Mouse (Mus musculus) testis, postnatal 14 days (tissue): ENCODE data around the gene Olfr70.

ENCODE experiments used
- DNase-seq: peaks from one replicate; pipeline ENCODE4 v3.0.0; 2021; ENCODE audit warnings: low spot score

Olfr70 gene

DNA sequence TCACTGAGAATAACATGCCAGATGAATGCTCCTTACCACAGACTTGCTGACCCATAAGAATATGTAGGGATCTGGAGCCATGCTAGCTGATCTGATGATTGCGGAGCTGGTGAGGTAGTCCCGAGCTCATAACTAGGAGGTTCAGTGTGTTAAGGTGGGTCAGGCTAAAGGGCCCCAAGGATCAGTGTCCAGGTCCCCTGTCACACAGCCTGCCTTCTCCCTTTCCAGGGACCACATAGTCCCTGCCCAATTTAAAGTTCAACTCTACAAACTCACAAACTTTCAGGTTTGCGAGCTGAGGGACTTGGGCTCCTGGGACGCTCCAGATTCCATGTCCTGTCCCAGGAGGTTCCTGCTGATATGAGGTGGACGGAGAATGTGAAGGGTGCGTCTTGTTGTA lies at the start of gene Olfr70:
Gene Olfr70 (minus strand): TSS at position 101 of the 400 bp plus-strand sequence.
- DNase-seq, result no peak

DNA sequence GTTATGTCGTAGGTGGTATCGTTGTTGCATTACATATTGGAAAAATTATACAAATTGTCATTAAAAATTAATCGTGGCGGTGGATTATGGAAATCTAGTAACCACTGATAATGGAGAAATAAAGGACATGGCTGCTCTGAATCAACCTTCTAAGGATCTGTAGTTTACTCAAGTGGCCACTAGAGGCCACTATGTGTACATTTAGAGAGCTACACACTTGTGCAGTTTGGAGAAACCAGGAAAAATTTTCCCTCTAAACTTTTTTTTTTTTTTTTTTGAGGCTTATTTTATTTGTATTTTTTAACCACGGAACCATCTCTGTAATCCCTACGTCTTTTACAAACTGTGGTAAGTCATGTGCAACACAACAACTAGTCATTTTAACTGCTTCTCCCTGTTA lies 44.6 kb upstream of the Olfr70 start:
- no peak for DNase-seq

DNA sequence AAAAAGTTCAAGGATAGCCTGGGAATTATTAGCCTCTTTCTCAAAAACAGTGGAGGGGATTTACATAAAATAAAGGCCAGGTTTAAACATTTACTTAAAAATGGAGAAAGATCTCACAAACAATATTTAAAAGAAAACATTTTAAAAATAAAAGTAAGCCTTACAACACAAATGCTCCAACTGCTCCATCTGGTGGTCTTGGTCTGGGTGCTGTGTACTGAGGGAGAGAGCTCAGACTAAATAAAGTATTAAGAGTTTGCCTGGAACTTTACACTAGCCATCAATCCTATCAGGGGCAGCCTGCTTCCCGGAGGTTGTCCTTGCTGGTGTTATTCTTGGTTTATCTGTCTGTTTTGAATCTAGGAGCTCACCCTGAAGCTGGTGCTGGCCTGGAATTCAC lies 42.5 kb upstream of the Olfr70 start:
- DNase-seq, result no peak

DNA sequence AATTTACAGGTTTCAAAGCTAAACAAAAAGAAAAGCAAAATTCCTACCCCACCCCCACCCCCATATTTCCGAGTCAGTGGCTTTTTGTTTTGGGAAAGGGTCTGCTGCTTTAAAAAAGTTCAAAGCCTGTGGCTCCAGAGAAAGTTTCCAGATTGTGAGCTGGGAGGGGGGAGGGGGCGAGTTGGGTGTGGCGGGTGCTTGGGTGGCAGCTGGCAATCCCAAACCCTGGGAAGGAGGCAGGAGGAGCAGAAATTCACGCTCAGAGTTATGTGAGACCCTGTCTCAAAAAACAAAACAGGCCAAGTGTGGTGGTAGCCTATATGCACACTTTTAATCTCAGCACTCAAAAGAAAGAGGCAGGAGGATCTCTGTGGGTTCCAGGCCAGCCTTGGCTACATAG lies 42.0 kb upstream of the Olfr70 start:
- DNase-seq, result no peak

DNA sequence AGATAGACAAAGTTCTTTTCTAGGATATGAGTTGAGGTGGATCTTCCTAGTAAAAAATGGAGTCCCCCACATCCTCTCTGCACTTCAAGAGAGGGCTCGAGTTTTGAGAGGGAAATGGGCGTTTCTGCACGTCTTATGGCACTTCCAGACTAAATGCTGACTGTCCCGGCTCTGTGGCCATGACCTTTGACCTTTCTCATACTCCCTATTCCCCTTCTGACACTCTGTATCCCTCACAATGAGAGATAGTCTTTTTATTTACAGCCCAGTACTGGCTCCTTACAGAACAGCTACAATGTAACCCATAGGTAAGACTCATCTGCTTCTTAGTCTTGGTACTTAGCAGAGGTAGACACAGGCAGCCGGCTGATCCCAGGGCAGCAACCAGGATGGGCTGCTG lies 40.9 kb upstream of the Olfr70 start:
- DNase-seq, result peak; percentile 72

DNA sequence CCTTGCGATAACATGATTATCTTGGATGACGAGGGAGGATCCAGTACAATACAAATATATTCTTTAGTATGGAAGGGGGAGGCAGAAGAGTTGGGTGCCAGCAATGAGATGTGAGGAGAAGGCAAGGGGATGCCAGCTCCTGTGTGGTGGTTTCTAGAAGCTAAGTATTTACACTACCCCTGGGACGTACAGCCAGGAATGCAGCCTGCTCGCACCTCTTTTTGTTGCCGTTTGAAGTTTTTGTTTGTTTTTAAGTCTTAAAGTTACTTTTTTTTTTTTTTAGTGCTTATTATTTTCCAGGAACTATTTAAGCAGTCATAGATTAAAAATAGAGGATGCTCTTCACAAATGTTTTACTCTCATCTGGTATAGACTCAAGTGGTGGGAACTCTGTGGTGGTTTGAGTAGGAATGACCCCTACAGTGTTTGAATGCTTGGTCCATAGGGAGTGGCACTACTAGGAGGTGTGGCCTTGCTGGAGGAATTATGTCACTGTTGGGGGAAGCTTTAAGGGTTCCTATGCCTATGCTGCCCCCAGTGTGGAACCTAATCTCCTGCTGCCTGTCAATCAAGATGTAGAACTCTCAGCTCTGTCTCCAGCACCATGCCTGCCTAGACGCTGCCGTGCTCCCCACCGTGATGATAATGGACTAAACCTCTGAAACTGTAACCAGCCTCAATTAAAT lies 38.5 kb upstream of the Olfr70 start:
- DNase-seq, result no peak

DNA sequence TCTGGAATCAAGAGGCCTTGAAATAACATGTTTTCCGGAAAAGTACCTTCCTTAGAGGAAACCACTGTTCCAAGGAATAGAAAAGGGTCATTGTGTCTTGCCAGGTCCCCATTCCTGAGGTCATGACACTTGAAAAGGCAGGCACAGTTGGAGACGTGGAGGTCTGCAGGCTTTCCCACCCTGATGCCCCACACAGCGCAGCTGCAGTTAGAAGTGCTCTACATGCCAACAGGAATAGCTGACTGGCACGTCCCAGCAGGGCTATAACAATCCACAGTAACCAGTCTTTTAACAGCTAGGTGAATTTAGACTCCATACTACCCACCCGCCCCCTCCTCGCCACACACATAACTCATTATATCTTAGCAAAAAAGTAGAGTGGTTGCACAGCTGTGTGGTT lies 36.5 kb upstream of the Olfr70 start:
- DNase-seq, result no peak

DNA sequence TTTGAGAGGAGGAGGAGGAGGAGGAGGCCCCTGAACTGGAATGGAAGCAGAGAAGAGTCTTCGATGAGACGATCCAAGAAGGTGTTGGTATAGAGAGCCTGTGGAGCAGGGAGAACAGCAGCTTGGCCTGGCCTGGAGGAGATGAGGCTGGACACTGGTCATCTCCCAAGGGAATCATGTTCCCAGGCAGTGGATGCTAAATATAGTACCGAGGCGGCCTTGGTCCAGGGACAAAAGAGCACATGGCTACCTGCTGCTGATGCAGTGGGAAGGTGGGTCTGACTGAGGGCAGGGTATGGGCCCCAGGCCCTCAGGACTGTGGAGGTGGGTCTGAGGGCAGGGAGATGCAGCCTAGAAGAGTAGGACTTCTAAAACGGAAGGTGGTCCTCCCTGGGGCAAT lies 32.6 kb upstream of the Olfr70 start:
- DNase-seq, result no peak

DNA sequence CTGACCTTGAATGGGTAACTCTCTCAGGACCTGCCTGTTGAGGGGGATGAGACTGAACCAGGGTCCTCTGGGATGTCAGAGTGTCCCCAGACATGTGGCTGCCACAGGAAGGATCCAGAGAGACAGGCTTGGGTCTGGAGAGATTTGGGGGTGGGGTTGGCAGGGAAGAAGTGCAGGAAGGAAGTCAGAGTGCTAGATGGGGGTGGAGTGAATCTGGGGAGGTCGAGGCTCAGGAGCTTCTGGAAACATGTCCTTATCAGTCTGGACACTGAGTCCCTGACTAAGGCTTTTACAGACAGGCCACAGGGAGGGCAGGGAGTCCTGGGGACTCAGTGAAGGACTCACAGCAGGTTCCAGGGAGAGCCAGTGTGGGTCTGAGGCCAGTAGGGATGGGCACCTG lies 31.6 kb upstream of the Olfr70 start:
- DNase-seq, result no peak

DNA sequence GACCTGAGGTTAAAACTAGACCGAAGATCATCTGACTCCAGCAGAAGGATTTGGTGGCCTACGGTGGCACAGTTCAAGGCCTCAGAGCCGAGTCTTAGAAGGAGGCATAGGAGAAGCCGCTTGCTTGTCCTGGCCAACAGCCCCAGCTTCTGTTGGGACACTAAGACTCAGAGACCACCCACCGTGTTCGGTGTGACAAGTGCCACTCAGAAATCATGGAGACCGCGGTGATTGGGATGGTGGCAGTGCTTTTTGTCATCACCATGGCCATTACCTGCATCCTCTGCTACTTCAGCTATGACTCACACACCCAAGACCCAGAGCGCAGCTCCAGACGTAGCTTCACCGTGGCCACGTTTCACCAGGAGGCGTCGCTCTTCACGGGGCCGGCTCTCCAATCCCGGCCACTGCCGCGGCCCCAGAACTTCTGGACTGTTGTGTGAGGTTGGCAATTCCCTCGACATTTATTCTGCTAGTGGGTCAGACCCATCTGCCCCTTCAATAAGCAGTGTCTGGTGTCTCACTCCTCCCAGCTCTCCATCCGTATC lies 30.2 kb upstream of the Olfr70 start:
- DNase-seq, result no peak

DNA sequence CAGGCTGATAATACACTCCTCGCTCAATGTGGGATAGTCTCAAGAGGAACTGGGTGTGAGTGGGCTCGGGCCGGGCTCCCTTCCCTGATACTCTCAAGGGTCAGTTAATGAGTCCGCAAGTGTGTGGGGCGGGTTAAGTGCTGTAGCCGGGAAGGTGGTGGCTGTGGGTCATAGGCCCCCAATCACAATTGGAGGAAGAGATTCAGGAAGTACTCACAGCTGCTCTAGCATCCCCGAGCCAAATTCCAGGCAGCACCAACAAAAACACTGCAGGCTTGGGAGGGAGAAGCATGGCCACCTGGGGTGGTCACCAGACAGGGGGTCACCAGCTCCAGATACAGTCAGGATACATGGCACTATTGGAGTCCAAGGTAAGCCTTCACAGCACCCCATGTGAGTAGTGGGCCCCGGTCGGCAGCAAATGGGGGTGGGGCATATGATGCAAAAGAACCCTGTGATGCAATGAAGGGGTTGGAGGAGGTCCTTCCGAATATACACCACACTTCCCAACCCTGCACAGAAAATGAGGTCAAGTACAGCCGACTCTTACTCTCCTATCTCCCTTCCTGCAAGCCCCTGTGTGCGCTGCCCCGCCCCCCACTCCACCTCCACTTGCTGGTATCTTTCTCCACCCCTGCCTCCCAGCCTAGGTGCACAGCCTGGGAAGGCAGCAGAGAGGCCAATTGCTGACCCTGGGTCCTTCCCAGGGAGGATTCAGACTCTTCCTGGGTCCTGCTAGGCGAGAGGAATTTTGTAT lies 29.4 kb upstream of the Olfr70 start, which contains the start of gene Spaar:
Gene Spaar (plus strand): TSS at position 241 of the 757 bp plus-strand sequence.
- DNase-seq, result no peak

DNA sequence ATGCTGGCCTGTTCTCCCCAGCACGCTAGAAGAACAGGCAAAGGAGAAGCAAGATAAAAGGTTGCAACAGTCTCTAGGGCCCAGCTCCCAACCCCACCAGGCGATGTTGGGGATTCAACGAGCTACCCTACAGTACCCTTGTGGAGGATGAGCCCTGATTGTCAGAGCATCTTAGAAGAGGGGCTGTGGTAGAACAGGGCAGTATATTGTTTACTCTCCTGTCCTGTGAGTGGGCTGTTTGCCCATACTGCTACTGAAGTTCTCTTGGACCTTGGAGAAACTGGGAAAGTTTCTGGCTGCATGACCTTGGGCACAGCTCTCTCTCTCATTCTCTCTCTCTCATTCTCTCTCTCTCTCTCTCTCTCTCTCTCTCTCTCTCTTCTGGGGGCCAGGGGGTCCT lies 28.5 kb upstream of the Olfr70 start:
- DNase-seq, result no peak

DNA sequence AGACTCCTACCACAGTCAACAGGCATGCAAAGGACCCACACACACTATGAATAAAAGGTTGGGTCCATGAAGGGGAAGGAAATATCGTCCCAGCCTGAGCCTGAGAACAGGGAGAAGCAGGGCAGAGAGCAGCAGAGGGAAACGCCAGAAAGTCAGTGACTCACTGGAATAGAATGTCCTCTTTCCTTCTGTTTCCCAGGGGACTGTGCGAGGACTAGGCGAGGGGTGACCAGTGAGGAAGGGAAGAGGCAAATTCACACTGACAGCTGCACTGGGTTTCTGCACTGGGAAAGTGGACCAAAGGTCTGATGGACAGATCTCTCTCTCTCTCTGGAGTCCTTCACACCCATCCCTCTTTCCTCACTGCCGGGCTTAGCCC lies 28.0 kb upstream of the Olfr70 start:
- no peak for DNase-seq

DNA sequence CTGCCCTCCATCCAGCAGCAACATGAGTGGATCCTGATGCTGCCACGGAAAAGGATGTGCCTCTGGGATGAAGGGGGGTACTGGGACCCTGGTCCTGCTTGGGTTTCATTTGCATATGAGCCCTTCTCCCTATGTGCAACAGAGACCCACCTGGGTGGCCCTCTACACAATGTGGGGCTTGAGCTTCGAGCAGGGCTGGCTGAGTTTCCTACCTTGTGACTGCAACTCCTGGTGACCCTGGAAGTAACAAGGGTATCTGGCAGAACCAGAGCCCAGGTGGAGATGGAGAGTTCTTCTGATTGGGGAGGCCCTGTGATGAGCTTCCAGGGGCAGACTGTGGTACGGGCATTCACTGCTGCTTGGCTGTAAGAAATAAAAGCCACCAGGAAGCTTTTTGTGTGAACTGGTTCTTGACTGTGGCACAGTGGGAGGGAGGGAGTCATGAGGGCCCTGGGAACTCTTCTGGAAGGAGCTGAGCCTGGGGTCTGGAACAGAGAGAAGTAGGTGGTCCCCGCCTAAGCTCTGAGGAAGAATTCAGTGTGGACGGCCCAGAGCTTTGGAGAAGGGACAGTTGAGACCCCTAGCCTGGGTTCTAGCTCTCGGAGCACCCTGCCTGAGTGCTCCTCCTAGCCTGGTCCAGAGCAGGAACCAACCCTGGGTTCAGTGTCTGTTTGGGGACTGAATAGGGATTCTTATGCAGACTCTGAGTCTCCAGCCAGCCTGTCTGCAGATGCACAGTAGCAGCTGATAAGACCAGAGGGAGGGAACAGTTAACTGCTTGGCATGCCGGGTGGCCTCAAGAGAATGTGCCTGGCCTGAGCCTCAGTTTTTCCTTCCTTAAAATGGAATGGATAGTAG lies 27.3 kb upstream of the Olfr70 start:
- no peak for DNase-seq

DNA sequence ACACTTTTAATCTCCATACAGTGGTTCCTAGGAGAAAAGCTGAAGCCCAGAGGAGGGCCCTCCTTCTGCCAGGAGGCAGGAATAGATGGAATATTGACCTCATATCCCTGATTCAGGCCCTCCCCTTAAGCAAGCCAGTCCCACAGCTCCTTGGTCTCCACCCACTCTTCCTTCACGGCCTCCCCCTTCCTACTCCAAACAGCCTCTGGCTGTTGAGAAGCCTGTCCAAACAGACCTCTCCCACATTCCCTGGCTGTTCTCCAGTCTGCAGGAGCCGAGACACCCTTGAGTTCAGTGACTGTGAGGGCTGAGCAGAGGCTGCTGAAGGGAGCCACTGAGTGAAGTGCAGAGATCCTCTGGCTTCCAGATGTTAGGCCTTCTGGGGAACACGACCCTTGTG lies 26.4 kb upstream of the Olfr70 start, which contains the start of gene Hrct1:
Gene Hrct1 (plus strand): TSS at position 194 of the 400 bp plus-strand sequence.
- DNase-seq, result peak; percentile 79

DNA sequence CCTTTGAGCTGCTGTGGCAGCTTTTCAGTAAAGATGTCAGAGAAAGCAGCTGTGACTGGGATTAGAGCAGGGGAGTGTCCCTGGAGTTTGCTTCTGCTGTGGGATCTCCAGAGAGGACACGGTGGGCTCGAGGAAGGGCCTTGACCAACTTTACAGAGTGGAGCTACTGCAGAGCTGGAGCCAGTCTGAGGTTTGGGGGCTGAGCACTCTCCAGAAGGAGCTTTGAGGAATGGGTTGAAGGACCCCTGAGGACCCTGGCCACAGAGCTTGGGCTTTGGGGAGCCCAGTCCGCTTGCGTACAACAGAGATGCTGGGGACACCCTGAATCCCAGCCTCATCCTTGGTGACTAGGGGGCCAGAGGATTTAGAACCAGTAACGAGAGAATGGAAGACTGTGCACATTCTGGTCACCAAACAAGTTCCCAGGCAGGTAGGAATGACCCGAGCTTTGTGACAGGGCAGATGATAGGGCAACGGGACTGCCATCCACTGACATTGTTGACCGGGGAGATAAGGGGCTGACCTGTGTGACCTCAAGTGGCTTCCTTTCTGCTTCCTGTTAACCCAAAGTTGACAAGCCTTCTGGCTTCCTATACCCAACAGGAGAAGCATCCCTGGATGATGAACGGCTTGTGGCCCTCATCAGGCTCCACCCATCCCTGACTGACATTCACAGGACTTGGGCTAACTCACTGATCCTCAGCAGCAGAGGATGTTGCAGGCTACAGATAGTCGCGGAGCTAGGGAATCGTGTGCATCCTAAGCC lies 25.8 kb upstream of the Olfr70 start:
- DNase-seq, result no peak

DNA sequence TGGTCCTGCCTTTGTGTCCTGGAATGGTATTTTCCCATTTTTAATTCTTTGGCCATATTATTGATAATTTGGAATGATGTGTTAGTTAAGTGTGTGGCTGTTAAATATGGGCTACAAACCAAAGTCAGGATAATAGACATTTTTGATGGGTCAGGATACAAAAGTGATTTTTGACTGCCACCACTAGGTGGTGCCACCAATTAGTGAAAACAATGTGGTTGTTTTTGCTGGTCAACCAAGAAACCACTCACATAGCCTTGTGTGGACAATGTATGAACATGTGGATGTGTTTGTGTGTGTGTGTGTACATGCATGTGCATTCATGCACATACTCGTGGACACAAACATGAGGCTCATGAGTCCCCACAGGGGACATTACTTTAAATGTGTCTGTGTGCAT lies 24.2 kb upstream of the Olfr70 start:
- no peak for DNase-seq

DNA sequence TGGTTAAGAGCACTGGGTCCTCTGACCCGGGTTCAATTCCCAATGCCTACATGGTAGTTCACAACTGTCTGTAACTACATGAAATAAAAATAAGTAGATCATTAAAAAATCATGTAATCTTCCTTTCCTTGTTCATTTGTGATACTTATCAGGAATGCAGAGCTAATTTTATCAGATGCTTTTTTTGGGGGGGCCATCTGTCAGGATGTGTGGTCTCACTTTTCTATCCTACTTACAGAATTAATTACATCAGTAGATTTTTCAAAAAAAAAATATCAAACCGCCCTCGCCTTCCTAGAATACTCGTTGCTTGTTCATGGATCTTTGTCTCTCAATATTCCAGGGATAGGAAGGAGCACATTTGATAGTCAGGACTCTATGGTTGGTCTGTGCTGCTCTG lies 21.6 kb upstream of the Olfr70 start:
- DNase-seq, result no peak

DNA sequence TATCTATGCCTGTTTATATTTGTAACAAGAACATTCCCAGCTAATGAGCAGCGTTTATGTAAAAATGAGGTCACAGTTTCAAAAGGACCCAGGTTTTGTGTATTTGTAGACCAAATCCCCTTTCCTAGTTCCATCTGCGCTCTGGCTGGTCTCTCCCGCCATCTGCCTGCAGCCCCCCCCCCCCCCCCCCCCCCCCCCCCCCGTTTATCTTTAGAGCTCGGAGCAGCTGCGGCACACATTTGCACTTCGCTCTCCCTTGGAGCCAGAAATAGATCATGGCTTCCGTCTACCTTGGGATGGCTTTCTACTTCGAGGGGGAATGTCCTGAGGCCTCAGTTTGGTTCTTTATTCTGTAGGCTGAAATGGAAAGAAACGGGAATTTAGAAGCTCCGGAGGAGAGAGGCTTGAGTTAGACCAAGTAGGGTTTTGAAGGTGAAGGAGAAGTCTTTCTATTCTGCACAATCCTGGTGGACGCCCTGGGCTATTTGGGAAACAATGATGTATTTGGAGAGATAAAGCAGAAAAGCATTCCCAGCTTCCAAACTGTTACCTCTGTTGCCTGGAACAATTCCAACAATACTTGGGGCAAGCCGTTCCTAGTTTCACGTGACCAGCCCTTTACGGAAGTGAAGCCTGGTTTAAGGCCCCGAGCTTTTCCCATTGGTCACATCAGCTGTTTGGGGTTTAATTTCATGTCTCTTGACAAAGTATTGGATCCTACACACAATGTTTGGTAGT lies 20.1 kb upstream of the Olfr70 start:
- DNase-seq, result no peak

DNA sequence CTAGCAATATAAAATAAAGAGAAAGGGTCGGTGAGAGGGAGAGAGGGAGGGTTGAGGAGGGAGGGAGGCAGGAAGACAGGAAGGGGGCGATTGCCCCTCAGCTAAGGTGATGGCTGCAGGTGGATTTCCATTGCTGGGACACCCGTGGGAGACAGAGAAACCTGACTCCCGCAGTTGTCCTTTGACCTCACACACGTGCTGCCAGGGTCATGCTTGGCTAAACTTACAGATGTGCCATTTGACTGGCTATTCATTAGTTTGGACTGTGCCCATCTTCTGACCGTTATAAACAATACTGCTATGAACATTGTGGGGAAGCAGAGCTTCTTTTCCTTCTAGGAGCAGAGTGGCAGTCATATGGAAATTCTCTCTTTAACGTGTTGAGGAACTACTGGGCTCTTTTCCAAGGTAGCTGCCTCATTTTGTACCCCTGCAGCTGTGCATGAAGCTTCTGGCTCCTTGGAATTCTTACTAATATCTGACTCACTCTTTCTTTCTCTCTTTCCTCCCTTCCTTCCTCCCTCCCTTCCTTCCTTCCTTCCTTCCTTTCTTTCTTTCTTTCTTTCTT lies 13.1 kb upstream of the Olfr70 start:
- DNase-seq, result no peak

DNA sequence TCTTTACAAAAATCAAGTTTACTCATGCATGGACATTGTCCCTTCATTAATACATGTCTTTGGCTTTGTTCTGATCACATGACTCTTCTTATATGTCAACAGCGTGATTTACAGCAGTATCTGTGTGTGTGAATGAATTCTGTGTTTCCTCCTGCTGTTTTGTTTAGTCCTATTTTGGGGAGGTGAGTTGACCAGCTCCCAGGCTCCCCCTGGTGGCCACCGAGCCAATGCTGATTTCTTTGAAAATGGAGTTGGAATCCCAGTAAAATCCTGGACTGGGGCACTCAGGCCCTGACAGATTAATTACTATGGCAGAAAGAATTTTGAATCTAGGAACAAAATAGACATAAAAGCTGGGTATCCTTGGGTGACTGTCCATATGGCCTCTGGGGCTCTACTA lies 11.2 kb upstream of the Olfr70 start:
- no peak for DNase-seq
